Mouse (Mus musculus) midbrain, embryonic 14.5 days (tissue): ENCODE results near the gene Anp32b. TPM values are rescaled to one million over a fixed set of nuclear protein-coding genes. Genes with fewer than 3 reads are reported as not detected.

Experiments
- ATAC-seq: fragments of 200-750 bp; cut with Nextera tagmentation; 2 replicates; pipeline ENCODE4 v1.8.0; 2017; ENCODE audit warnings: moderate number of reproducible peaks, moderate library complexity; ENCODE audit not compliant: low FRiP score, low TSS enrichment
- DNase-seq: peaks from one replicate; pipeline ENCODE4 v3.0.0-alpha.2; 2015
- H3K27ac ChIP-seq: fragments of 300-500 bp; sonication (generic); replicated peaks from 2 replicates; pipeline ENCODE4 v1.5.1; 2014; ENCODE audit warnings: mild to moderate bottlenecking, low read depth, low read length, moderate library complexity
- H3K27me3 ChIP-seq: fragments of 300-500 bp; sonication (generic); 2 replicates; pipeline ENCODE4 v1.6.1; 2014; ENCODE audit warnings: low read length, control low read depth, mixed read lengths; ENCODE audit not compliant: control insufficient read depth, insufficient read depth
- H3K36me3 ChIP-seq: fragments of 300-500 bp; sonication (generic); 2 replicates; pipeline ENCODE4 v1.6.1; 2014; ENCODE audit warnings: low read length, control low read depth; ENCODE audit not compliant: control insufficient read depth, insufficient read depth
- H3K4me1 ChIP-seq: fragments of 300-500 bp; sonication (generic); 2 replicates; pipeline ENCODE4 v1.6.1; 2014; ENCODE audit warnings: mild to moderate bottlenecking, antibody characterized with exemption, low read length, control low read depth; ENCODE audit not compliant: control insufficient read depth, insufficient read depth
- H3K4me2 ChIP-seq: fragments of 300-500 bp; sonication (generic); 2 replicates; pipeline ENCODE4 v1.6.1; 2014; ENCODE audit warnings: mild to moderate bottlenecking, low read length, moderate library complexity
- H3K4me3 ChIP-seq: fragments of 300-500 bp; sonication (generic); replicated peaks from 2 replicates; pipeline ENCODE4 v1.5.1; 2014; ENCODE audit warnings: low read depth, low read length
- H3K9ac ChIP-seq: fragments of 300-500 bp; sonication (generic); replicated peaks from 2 replicates; pipeline ENCODE4 v1.6.1; 2014; ENCODE audit warnings: mild to moderate bottlenecking, low read length, moderate library complexity
- H3K9me3 ChIP-seq: fragments of 300-500 bp; sonication (generic); 2 replicates; pipeline ENCODE4 v1.6.1; 2016; ENCODE audit warnings: low read length, control low read depth, mixed read lengths; ENCODE audit not compliant: control insufficient read depth
- WGBS: fragments of 180-500 bp; shearing (Covaris S2); extraction: QIAGEN DNeasy Blood & Tissue Kit; methylation state at CpG from one replicate; pipeline ENCODE4 v1.1.7; 2014; 5-methylcytosine and 5-hydroxymethylcytosine counted together
- polyA plus RNA-seq: library from polyadenylated mRNA; unstranded; fragments of >200 nt; fragmentation: Nextera tagmentation; extraction: Ambion mirVana; gene quantifications from 2 replicates; pipeline ENCODE4 v1.2.1, GENCODE M21; 2014

Gene Anp32b
- polyA plus RNA-seq, 1 experiment from 2014 or later: 70.4 TPM

- ATAC-seq (peak; percentile 95), DNase-seq (peak; percentile 95)
- Histone ChIP-seq H3K27me3 (peaks cover 4% of the 10 kb centered on the region; the same call in 1 of the 2 replicates), H3K36me3 (peaks cover 16% of the 10 kb centered on the region), H3K4me3 (peak overlapping the region; percentile 59), H3K9me3 (no peaks in the 10 kb centered on the region), H3K9ac (peak overlapping the region; percentile 70), H3K4me1 (no peaks in the 10 kb centered on the region), H3K27ac (peak overlapping the region; percentile 60; the same call in 1 of the 2 replicates), H3K4me2 (peak overlapping the region; percentile 74)
- under 1% methylated on average over 94 of the region's 94 CpGs for WGBS
Observed at GRCm38 (mm10) chr4:46506801-46507610, 56.3 kb downstream of the Anp32b start.

- Histone ChIP-seq H3K4me2 (peak overlapping the region; percentile 74), H3K9ac (no peak overlapping the region), H3K4me1 (no peaks in the 10 kb centered on the region), H3K9me3 (no peaks in the 10 kb centered on the region), H3K4me3 (no peak overlapping the region), H3K27ac (no peak overlapping the region), H3K36me3 (peaks cover 7% of the 10 kb centered on the region), H3K27me3 (peaks cover 4% of the 10 kb centered on the region; the same call in 1 of the 2 replicates)
- DNase-seq (peak; percentile 74), ATAC-seq (no peak)
- 11% methylated on average over 16 of the region's 16 CpGs for WGBS
Observed at GRCm38 (mm10) chr4:46507736-46508460, 57.2 kb downstream of the Anp32b start.

GRCm38 (mm10) chr4:46520491-46520890 lies 69.8 kb downstream of the Anp32b start:
- DNase-seq (no peak), ATAC-seq (no peak)
- H3K9me3 ChIP-seq: no peaks in the 10 kb centered on the region
- H3K27me3 ChIP-seq: no peaks in the 10 kb centered on the region
- no peak overlapping the region for H3K9ac ChIP-seq
- 93% methylated on average over 2 of the region's 2 CpGs for WGBS
- no peak overlapping the region for H3K27ac ChIP-seq
- no peaks in the 10 kb centered on the region for H3K4me1 ChIP-seq
- no peaks in the 10 kb centered on the region for H3K36me3 ChIP-seq
- H3K4me2 ChIP-seq: no peak overlapping the region
- H3K4me3 ChIP-seq: no peak overlapping the region

GRCm38 (mm10) chr4:46521457-46521856 lies 70.8 kb downstream of the Anp32b start:
- no peaks in the 10 kb centered on the region for H3K4me1 ChIP-seq
- DNase-seq (no peak), ATAC-seq (no peak)
- WGBS: 86% methylated on average over 10 of the region's 10 CpGs
- H3K4me2 ChIP-seq: no peak overlapping the region
- H3K27me3 ChIP-seq: no peaks in the 10 kb centered on the region
- no peak overlapping the region for H3K4me3 ChIP-seq
- H3K9ac ChIP-seq: no peak overlapping the region
- H3K36me3 ChIP-seq: no peaks in the 10 kb centered on the region
- H3K27ac ChIP-seq: no peak overlapping the region
- H3K9me3 ChIP-seq: no peaks in the 10 kb centered on the region

Other genes starting within 250 kb of the Anp32b start
- gene Foxe1, start 107.3 kb upstream of the Anp32b start, polyA plus RNA-seq: not detected in 2 replicates
- 8.6 and 10.1 TPM in 2 replicates for gene Trmo, start 61.5 kb upstream of the Anp32b start, polyA plus RNA-seq
- gene Hemgn, start 37.4 kb upstream of the Anp32b start, polyA plus RNA-seq: 0.12 TPM in 1 of 2 replicates, not detected in the other
- 47.3 and 47.5 TPM in 2 replicates for gene Nans, start 38.3 kb downstream of the Anp32b start, polyA plus RNA-seq
- 0.96 and 2.4 TPM in 2 replicates for gene Trim14, start 85.2 kb downstream of the Anp32b start, polyA plus RNA-seq
- 5.1 and 5.4 TPM in 2 replicates for gene Coro2a, start 151.3 kb downstream of the Anp32b start, polyA plus RNA-seq
- gene Tbc1d2, start 199.3 kb downstream of the Anp32b start, polyA plus RNA-seq: 0.16 and 0.31 TPM in 2 replicates